Mouse (Mus musculus) liver, embryonic 14.5 days (tissue): Measurements from ENCODE around the gene Tgoln1. TPM values are rescaled to one million over a fixed set of nuclear protein-coding genes. Genes with fewer than 3 reads are reported as not detected.
A peak's percentile ranks its signal among the peaks of the same experiment; 100 is the strongest.

ENCODE experiments used
- ATAC-seq: fragments of 200-750 bp; cut with Nextera tagmentation; 2 replicates; pipeline ENCODE4 v1.8.0; 2017; ENCODE audit warnings: moderate number of reproducible peaks, mild to moderate bottlenecking, moderate library complexity; ENCODE audit not compliant: insufficient read depth
- DNase-seq, 3 experiments: peaks; one replicate each; pipeline ENCODE4 v3.0.0-alpha.2; 2012 to 2013; ENCODE audit warnings: low read depth in 3 of 3, low spot score in 3 of 3
- H3K27ac ChIP-seq: fragments of 300-500 bp; sonication (generic); 2 replicates; pipeline ENCODE4 v1.5.1; 2014; ENCODE audit warnings: moderate library complexity, mild to moderate bottlenecking, control low read depth, inconsistent platforms
- H3K27me3 ChIP-seq: fragments of 300-500 bp; sonication (generic); 2 replicates; pipeline ENCODE4 v1.6.1; 2014; ENCODE audit warnings: mild to moderate bottlenecking, low read length, moderate library complexity; ENCODE audit not compliant: control insufficient read depth, insufficient read depth
- H3K36me3 ChIP-seq: fragments of 300-500 bp; sonication (generic); replicated peaks from 2 replicates; pipeline ENCODE4 v1.6.1; 2014; ENCODE audit warnings: low read depth; ENCODE audit not compliant: control insufficient read depth, insufficient read depth
- H3K4me1 ChIP-seq, 2 experiments: fragments of 200-500 bp in 1 of 2; fragments of 300-500 bp in 1 of 2; sonication (generic) in 1 of 2; replicated peaks; 2 replicates each; pipeline ENCODE4 v1.6.1; 2012 to 2014; ENCODE audit warnings: antibody characterized with exemption in 1 of 2, inconsistent platforms in 1 of 2, low read length in 1 of 2; ENCODE audit not compliant: control insufficient read depth in 2 of 2, insufficient read depth in 2 of 2
- H3K4me2 ChIP-seq: fragments of 300-500 bp; sonication (generic); 2 replicates; pipeline ENCODE4 v1.6.1; 2014; ENCODE audit warnings: low read depth, mild to moderate bottlenecking, control low read depth, moderate library complexity
- H3K4me3 ChIP-seq, 2 experiments: fragments of 200-500 bp in 1 of 2; fragments of 300-500 bp in 1 of 2; sonication (generic) in 1 of 2; 2 replicates each; pipeline ENCODE4 v1.5.1; 2012 to 2014; ENCODE audit warnings: low read depth in 2 of 2, low read length in 2 of 2, mild to moderate bottlenecking in 2 of 2, control low read depth in 1 of 2, inconsistent platforms in 1 of 2, moderate library complexity in 1 of 2; ENCODE audit not compliant: insufficient read depth in 1 of 2
- H3K9ac ChIP-seq: fragments of 300-500 bp; sonication (generic); replicated peaks from 2 replicates; pipeline ENCODE4 v1.6.1; 2014; ENCODE audit warnings: mild to moderate bottlenecking, control low read depth, moderate library complexity
- H3K9me3 ChIP-seq: fragments of 300-500 bp; sonication (generic); 2 replicates; pipeline ENCODE4 v1.6.1; 2016; ENCODE audit warnings: low read length, mixed read lengths; ENCODE audit not compliant: control insufficient read depth
- CTCF ChIP-seq: IDR thresholded peaks from 2 replicates; pipeline ENCODE4 v1.5.1; 2016; ENCODE audit warnings: antibody characterized with exemption, low read depth, control low read depth
- EP300 ChIP-seq: IDR thresholded peaks from 2 replicates; pipeline ENCODE4 v1.6.1; 2016; ENCODE audit warnings: antibody characterized with exemption, low read depth
- WGBS: fragments of 180-500 bp; shearing (Covaris S2); extraction: QIAGEN DNeasy Blood & Tissue Kit; methylation state at CpG from one replicate; pipeline ENCODE4 v1.1.7; 2014; ENCODE audit not compliant: insufficient replicate concordance; 5-methylcytosine and 5-hydroxymethylcytosine counted together
- polyA plus RNA-seq, 2 experiments: library from polyadenylated mRNA; depleted of rRNA in 1 of 2; stranded (reverse) in 1 of 2; unstranded in 1 of 2; fragments of >200 nt; fragmentation: Nextera tagmentation in 1 of 2; extraction: Ambion mirVana in 1 of 2; gene quantifications; 2 replicates each; pipeline versions ENCODE4 v1.2.1 to v1.2.3; 2012 to 2014

Gene Tgoln1
- polyA plus RNA-seq, 2 experiments, result 7.8 to 13.4 TPM

GRCm38 (mm10) chr6:72622917-72623316 is 6.1 kb upstream of the Tgoln1 start:
- Histone ChIP-seq H3K4me1 (peaks cover 0 to 13% of the 10 kb centered on the region in 2 experiments; a peak in 2 of 4 replicates), H3K9ac (no peak overlapping the region), H3K9me3 (no peaks in the 10 kb centered on the region), H3K4me2 (no peak overlapping the region), H3K36me3 (no peaks in the 10 kb centered on the region), H3K4me3 (no peak overlapping the region), H3K27ac (no peak overlapping the region), H3K27me3 (no peaks in the 10 kb centered on the region)
- DNase-seq (no peak), ATAC-seq (no peak)
- TF ChIP-seq EP300 (no peak), CTCF (no peak)
- WGBS, result 55% methylated on average over 3 of the region's 3 CpGs

GRCm38 (mm10) chr6:72620920-72621319 is 4.1 kb upstream of the Tgoln1 start:
- Histone ChIP-seq H3K4me3 (no peak overlapping the region), H3K9me3 (no peaks in the 10 kb centered on the region), H3K27me3 (no peaks in the 10 kb centered on the region), H3K27ac (no peak overlapping the region), H3K36me3 (no peaks in the 10 kb centered on the region), H3K9ac (no peak overlapping the region), H3K4me2 (no peak overlapping the region; the same call in 1 of the 2 replicates), H3K4me1 (peaks cover 5 to 18% of the 10 kb centered on the region in 2 experiments)
- TF ChIP-seq CTCF, result no peak
- no peak for TF ChIP-seq EP300
- DNase-seq, result no peak
- no peak for ATAC-seq
- WGBS, result 21% methylated on average over 5 of the region's 5 CpGs

- TF ChIP-seq EP300, result no peak
- TF ChIP-seq CTCF, result no peak
- ATAC-seq, result no peak
- H3K4me2 ChIP-seq, result peak overlapping the region; percentile 33
- 10% methylated on average over 12 of the region's 12 CpGs for WGBS
- H3K27ac ChIP-seq, result peak overlapping the region; percentile 25; the same call in 1 of the 2 replicates
- H3K27me3 ChIP-seq, result no peaks in the 10 kb centered on the region
- H3K36me3 ChIP-seq, result no peaks in the 10 kb centered on the region; the same call in 1 of the 2 replicates
- no peak overlapping the region for H3K4me3 ChIP-seq
- H3K9ac ChIP-seq, result no peak overlapping the region
- peaks cover 10 to 27% of the 10 kb centered on the region in 2 experiments for H3K4me1 ChIP-seq
- no peak for DNase-seq
- no peaks in the 10 kb centered on the region for H3K9me3 ChIP-seq
These were observed 3.1 kb upstream of the Tgoln1 start for GRCm38 (mm10) chr6:72619734-72620532.

- Histone ChIP-seq H3K27ac (peak overlapping the region; percentile 20; the same call in 1 of the 2 replicates), H3K9me3 (no peaks in the 10 kb centered on the region), H3K9ac (peak overlapping the region; percentile 93), H3K27me3 (no peaks in the 10 kb centered on the region), H3K36me3 (peaks cover 19% of the 10 kb centered on the region), H3K4me2 (peak overlapping the region; percentile 90), H3K4me1 (peaks cover 17 to 27% of the 10 kb centered on the region in 2 experiments), H3K4me3 (peak overlapping the region; percentile 96 to 97)
- TF ChIP-seq CTCF, result no peak
- no peak for TF ChIP-seq EP300
- ATAC-seq (peak; percentile 9; the same call in 1 of the 2 replicates), DNase-seq (no peak)
- 12% methylated on average over 25 of the region's 25 CpGs for WGBS
These were observed 1.0 kb downstream of the Tgoln1 start for GRCm38 (mm10) chr6:72615561-72616375.

GRCm38 (mm10) chr6:72615151-72615550 is 1.6 kb downstream of the Tgoln1 start:
- DNase-seq (no peak), ATAC-seq (no peak)
- TF ChIP-seq CTCF (no peak), EP300 (no peak)
- Histone ChIP-seq H3K36me3 (peaks cover 22% of the 10 kb centered on the region), H3K4me2 (peak overlapping the region; percentile 90), H3K9ac (peak overlapping the region; percentile 93), H3K4me3 (peak overlapping the region; percentile 96 to 97), H3K27ac (no peak overlapping the region), H3K27me3 (no peaks in the 10 kb centered on the region), H3K4me1 (peaks cover 17 to 25% of the 10 kb centered on the region in 2 experiments), H3K9me3 (no peaks in the 10 kb centered on the region)
- 20% methylated on average over 2 of the region's 2 CpGs for WGBS
